Mouse (Mus musculus) cortical plate, adult 2 months (tissue): ENCODE measurements around the gene Grid2.

Source experiments
- CTCF ChIP-seq: fragments of 200-500 bp; IDR thresholded peaks from 2 replicates; pipeline ENCODE4 v1.5.1; 2011; ENCODE audit warnings: mild to moderate bottlenecking, control low read depth, low read length; ENCODE audit not compliant: insufficient read depth; ENCODE audit errors: extremely low read depth
- POLR2A ChIP-seq: fragments of 200-500 bp; IDR thresholded peaks from 2 replicates; pipeline ENCODE4 v1.6.1; 2011; ENCODE audit warnings: mild to moderate bottlenecking, low read length, control low read depth; ENCODE audit not compliant: insufficient read depth; ENCODE audit errors: extremely low read depth

DNA sequence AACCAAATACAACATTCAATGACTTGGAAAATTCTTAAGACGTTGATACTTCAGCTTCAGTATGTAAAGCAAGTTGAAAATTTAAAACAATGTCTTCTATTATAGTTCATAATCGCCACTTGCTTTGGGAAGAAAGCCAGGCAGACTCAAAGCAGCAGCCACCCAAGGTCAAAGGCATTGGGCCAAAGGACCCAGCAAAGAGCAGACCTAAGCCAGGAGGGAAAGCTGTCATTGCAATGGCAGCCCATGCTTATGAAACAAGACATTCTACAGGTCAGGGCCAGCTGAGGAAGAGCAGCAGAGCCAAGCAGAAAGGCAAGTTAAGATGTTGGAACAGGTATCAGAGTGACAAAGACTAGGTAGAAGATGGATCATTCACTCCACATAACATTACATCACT, 1448.0 kb downstream of the Grid2 start:
- no peak for TF ChIP-seq CTCF
- TF ChIP-seq POLR2A: no peak
